Mouse (Mus musculus) left cerebral cortex, postnatal 25 days (tissue): ENCODE measurements around the gene Ssc5d. TPM values are rescaled to one million over a fixed set of nuclear protein-coding genes. Genes with fewer than 3 reads are reported as not detected.

Source experiments
- DNase-seq, 2 experiments: peaks; one replicate each; pipeline ENCODE4 v3.0.0; 2022; ENCODE audit warnings: low spot score in 2 of 2, mixed read lengths in 1 of 2
- intact Hi-C: fragments of 180-260 bp; cut with DNase I; formaldehyde crosslinking; loops from one replicate; pipeline ENCODE4 v1.15.1; 2025
- total RNA-seq, 2 experiments: library from RNA; stranded (reverse); gene quantifications; 2 replicates each; pipeline ENCODE4 v1.2.3; 2021

Ssc5d gene
- total RNA-seq, 2 experiments from 2014 or later: 2.3 to 2.4 TPM

GRCm38 (mm10) chr7:4993999-4994788 is 68.6 kb downstream of the Ssc5d start:
- no peak for DNase-seq
- intact Hi-C loops: no loop called here

Other genes starting within 250 kb of the Ssc5d start
- 100 to 1,000 TPM in 1 of 2 experiments, 10 to 100 TPM in 1; 91.8 to 105 TPM for gene Hspbp1, start 240.7 kb upstream of the Ssc5d start, total RNA-seq
- 100 to 1,000 TPM; 394 to 407 TPM for gene Brsk1, start 235.2 kb upstream of the Ssc5d start, total RNA-seq
- not detected for gene Tmem150b, start 200.5 kb upstream of the Ssc5d start, total RNA-seq
- 10 to 100 TPM; 25.0 to 30.4 TPM for gene Kmt5c, start 185.7 kb upstream of the Ssc5d start, total RNA-seq
- gene Cox6b2, start 172.7 kb upstream of the Ssc5d start, total RNA-seq: 1 to 10 TPM; 4.6 to 5.9 TPM
- not detected for gene Fam71e2, start 154.5 kb upstream of the Ssc5d start, total RNA-seq
- gene Il11, start 142.9 kb upstream of the Ssc5d start, total RNA-seq: under 1 TPM; 0.69 to 0.83 TPM
- not detected for gene Tmem190, start 142.8 kb upstream of the Ssc5d start, total RNA-seq
- 1 to 10 TPM; 2.3 to 3.0 TPM for gene Tmem238, start 136.1 kb upstream of the Ssc5d start, total RNA-seq
- gene Rpl28, start 132.9 kb upstream of the Ssc5d start, total RNA-seq: 100 to 1,000 TPM; 428 to 431 TPM
- 100 to 1,000 TPM; 108 to 110 TPM for gene Ube2s, start 113.2 kb upstream of the Ssc5d start, total RNA-seq
- gene Shisa7, start 81.1 kb upstream of the Ssc5d start, total RNA-seq: 100 to 1,000 TPM; 115 to 148 TPM
- gene Isoc2b, start 55.5 kb upstream of the Ssc5d start, total RNA-seq: 1 to 10 TPM; 3.3 to 4.1 TPM
- 10 to 100 TPM; 10.4 to 11.0 TPM for gene Isoc2a, start 48.6 kb upstream of the Ssc5d start, total RNA-seq
- under 1 TPM in 1 of 2 experiments, not detected in 1; 0.25 TPM for gene Gm36210, start 19.3 kb upstream of the Ssc5d start, total RNA-seq
- 10 to 100 TPM; 14.3 to 14.6 TPM for gene Zfp628, start 10.6 kb upstream of the Ssc5d start, total RNA-seq
- gene Nat14, start 3.8 kb upstream of the Ssc5d start, total RNA-seq: 100 to 1,000 TPM in 1 of 2 experiments, 10 to 100 TPM in 1; 94.4 to 103 TPM
- not detected for gene Sbk2, start 38.6 kb downstream of the Ssc5d start, total RNA-seq
- under 1 TPM; 0.34 to 0.85 TPM for gene Sbk3, start 45.4 kb downstream of the Ssc5d start, total RNA-seq
- 10 to 100 TPM; 24.8 to 33.7 TPM for gene Zfp579, start 70.4 kb downstream of the Ssc5d start, total RNA-seq
- gene Zfp524, start 88.6 kb downstream of the Ssc5d start, total RNA-seq: 1 to 10 TPM; 6.9 TPM
- 10 to 100 TPM; 21.2 to 31.2 TPM for gene Fiz1, start 88.9 kb downstream of the Ssc5d start, total RNA-seq
- gene Gm44973, start 89.7 kb downstream of the Ssc5d start, total RNA-seq: not detected
- 10 to 100 TPM; 32.9 to 34.5 TPM for gene Zfp865, start 94.6 kb downstream of the Ssc5d start, total RNA-seq
- 10 to 100 TPM; 52.0 to 65.0 TPM for gene Ccdc106, start 94.8 kb downstream of the Ssc5d start, total RNA-seq
- 1 to 10 TPM in 1 of 2 experiments, under 1 TPM in 1; 0.85 to 1.2 TPM for gene 4632433K11Rik, start 108.3 kb downstream of the Ssc5d start, total RNA-seq
- 1 to 10 TPM; 5.4 to 6.5 TPM for gene Zfp784, start 112.7 kb downstream of the Ssc5d start, total RNA-seq
- 10 to 100 TPM; 36.8 to 41.7 TPM for gene Zfp580, start 125.8 kb downstream of the Ssc5d start, total RNA-seq
- 100 to 1,000 TPM; 171 to 180 TPM for gene U2af2, start 136.4 kb downstream of the Ssc5d start, total RNA-seq
- 100 to 1,000 TPM; 454 to 461 TPM for gene Epn1, start 154.4 kb downstream of the Ssc5d start, total RNA-seq
- not detected for gene Rfpl4, start 191.2 kb downstream of the Ssc5d start, total RNA-seq
- gene Rasl2-9, start 200.2 kb downstream of the Ssc5d start, total RNA-seq: not detected
- not detected for gene Vmn1r55, start 223.9 kb downstream of the Ssc5d start, total RNA-seq